Mouse (Mus musculus) liver, adult 2 months (tissue): ENCODE data around the gene Myo5a.

Experiments used
- CTCF ChIP-seq: fragments of 200-500 bp; IDR thresholded peaks from 2 replicates; pipeline ENCODE4 v1.5.1; 2011; ENCODE audit warnings: low read depth, low read length, control low read depth
- POLR2A ChIP-seq: fragments of 200-500 bp; IDR thresholded peaks from 2 replicates; pipeline ENCODE4 v1.6.1; 2011; ENCODE audit warnings: low read length, control low read depth; ENCODE audit not compliant: insufficient read depth; ENCODE audit errors: extremely low read depth

GRCm38 (mm10) chr9:75022546-75022945, 48.3 kb upstream of the Myo5a start:
- TF ChIP-seq POLR2A = no peak
- no peak for TF ChIP-seq CTCF
